Mouse (Mus musculus) heart, adult 2 months (tissue): ENCODE results near the gene Lrrc75b. TPM values are rescaled to one million over a fixed set of nuclear protein-coding genes. Genes with fewer than 3 reads are reported as not detected.

Experiments
- DNase-seq, 2 experiments: peaks; one replicate each; pipeline ENCODE4 v3.0.0; 2021
- H3K27ac ChIP-seq: fragments of 200-600 bp; 2 replicates; pipeline ENCODE4 v1.8.1; 2022
- H3K27me3 ChIP-seq: fragments of 200-500 bp; 2 replicates; pipeline ENCODE4 v1.6.1; 2012; ENCODE audit warnings: mild to moderate bottlenecking, low read length, inconsistent platforms, mixed read lengths; ENCODE audit not compliant: control insufficient read depth, insufficient read depth
- H3K36me3 ChIP-seq: fragments of 200-500 bp; 2 replicates; pipeline ENCODE4 v1.6.1; 2012; ENCODE audit warnings: low read length, inconsistent platforms; ENCODE audit not compliant: control insufficient read depth, insufficient read depth
- H3K4me1 ChIP-seq: fragments of 200-500 bp; 2 replicates; pipeline ENCODE4 v1.6.1; 2011; ENCODE audit warnings: low read length; ENCODE audit not compliant: control insufficient read depth, insufficient read depth
- H3K4me3 ChIP-seq: fragments of 200-600 bp; 2 replicates; pipeline ENCODE4 v1.8.1; 2022
- H3K79me2 ChIP-seq: fragments of 200-500 bp; replicated peaks from 2 replicates; pipeline ENCODE4 v1.6.1; 2012; ENCODE audit warnings: mild to moderate bottlenecking, inconsistent platforms, low read length, moderate library complexity, mixed read lengths; ENCODE audit not compliant: control insufficient read depth, insufficient read depth
- H3K9ac ChIP-seq: fragments of 200-500 bp; 2 replicates; pipeline ENCODE4 v1.6.1; 2012; ENCODE audit warnings: low read depth, mild to moderate bottlenecking, control low read depth, inconsistent platforms, low read length, mixed read lengths
- CTCF ChIP-seq: fragments of 200-600 bp; IDR thresholded peaks from 2 replicates; pipeline ENCODE4 v1.8.1; 2022; ENCODE audit warnings: antibody characterized with exemption, mild to moderate bottlenecking, moderate library complexity
- EP300 ChIP-seq: fragments of 200-500 bp; IDR thresholded peaks from 2 replicates; pipeline ENCODE4 v1.6.1; 2011; ENCODE audit warnings: low read depth, low read length, control low read depth; ENCODE audit not compliant: insufficient read depth
- POLR2A ChIP-seq: fragments of 200-500 bp; IDR thresholded peaks from 2 replicates; pipeline ENCODE4 v1.6.1; 2011; ENCODE audit warnings: mild to moderate bottlenecking, low read depth, low read length, control low read depth; ENCODE audit not compliant: insufficient read depth
- WGBS: fragments of 180-500 bp; shearing (Covaris S2); methylation state at CpG from one replicate; pipeline ENCODE4 v1.1.7; 2018; 5-methylcytosine and 5-hydroxymethylcytosine counted together
- intact Hi-C: fragments of 180-260 bp; cut with DNase I; formaldehyde crosslinking; loops from one replicate; pipeline ENCODE4 v1.15.1; 2025
- polyA plus RNA-seq: library from polyadenylated mRNA; depleted of rRNA; stranded (reverse); fragments of >200 nt; gene quantifications from 2 replicates; pipeline ENCODE4 v1.2.3, GENCODE M21; 2012
- total RNA-seq, 2 experiments: library from RNA; stranded (reverse); gene quantifications; 2 replicates each; pipeline ENCODE4 v1.2.3; 2021

Lrrc75b gene
- total and polyA plus RNA-seq, 3 experiments, result 0.66 to 1.00 (median 0.84) TPM

DNA sequence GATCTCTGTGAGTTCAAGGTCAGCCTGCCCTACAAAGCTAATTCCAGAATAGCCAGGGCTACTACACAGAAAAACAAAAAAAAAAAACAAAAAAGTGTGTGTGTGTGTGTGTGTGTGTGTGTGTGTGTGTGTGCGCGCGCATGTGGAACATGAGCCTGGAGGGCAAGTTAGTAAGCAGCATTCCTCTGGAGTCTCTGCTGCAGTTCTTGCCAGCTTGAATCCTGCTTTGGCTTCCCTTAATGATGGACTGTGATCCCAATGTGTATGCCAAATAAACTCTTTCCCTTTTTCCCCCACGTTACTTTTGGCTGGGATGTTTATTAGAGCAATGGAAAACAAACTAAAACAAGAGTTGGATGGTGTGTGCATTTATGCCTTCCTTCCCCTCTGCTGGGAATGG, 38.5 kb downstream of the Lrrc75b start:
- H3K9ac ChIP-seq, result no peak overlapping the region
- TF ChIP-seq EP300, result no peak
- no peak for TF ChIP-seq CTCF
- TF ChIP-seq POLR2A, result no peak
- WGBS, result 65% methylated on average over 4 of the region's 4 CpGs
- intact Hi-C loops, result no loop called here
- no peaks in the 10 kb centered on the region for H3K27me3 ChIP-seq
- no peak for DNase-seq
- no peak overlapping the region for H3K4me3 ChIP-seq
- H3K4me1 ChIP-seq, result peaks cover 4% of the 10 kb centered on the region
- peaks cover 4% of the 10 kb centered on the region; the same call in 1 of the 2 replicates for H3K79me2 ChIP-seq
- H3K27ac ChIP-seq, result no peak overlapping the region
- peaks cover 21% of the 10 kb centered on the region for H3K36me3 ChIP-seq

- Histone ChIP-seq H3K4me1 (peaks cover 13% of the 10 kb centered on the region), H3K27me3 (no peaks in the 10 kb centered on the region), H3K36me3 (peaks cover 21% of the 10 kb centered on the region), H3K4me3 (no peak overlapping the region), H3K9ac (no peak overlapping the region), H3K79me2 (peaks cover 1% of the 10 kb centered on the region; the same call in 1 of the 2 replicates), H3K27ac (no peak overlapping the region)
- no peak for TF ChIP-seq EP300
- no peak for TF ChIP-seq POLR2A
- TF ChIP-seq CTCF, result no peak
- WGBS, result 81% methylated on average over 5 of the region's 5 CpGs
- no peak for DNase-seq
- intact Hi-C loops, result no loop called here
These were observed 39.5 kb downstream of the Lrrc75b start for GRCm38 (mm10) chr10:75520581-75520980.

DNA sequence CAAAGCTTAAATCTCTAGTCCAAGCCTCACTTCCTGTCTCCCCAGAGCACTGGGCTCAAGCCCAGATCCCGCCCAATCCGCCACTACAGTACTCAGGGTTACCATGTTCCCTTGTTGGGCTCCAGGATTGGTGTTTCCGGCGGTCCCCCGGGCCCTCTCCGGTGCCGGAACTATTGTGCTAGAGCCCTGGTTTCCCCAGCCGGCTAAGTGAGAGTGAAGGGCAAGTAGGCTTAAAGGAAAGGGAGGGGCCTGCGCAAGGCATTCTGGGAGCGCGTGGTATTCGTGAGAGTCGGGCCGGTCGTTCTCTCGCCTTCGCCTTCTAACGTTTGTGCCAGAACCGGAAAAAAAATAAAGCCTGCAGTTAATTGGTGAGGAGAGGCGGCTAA, 42.4 kb downstream of the Lrrc75b start, which contains the start of gene Gucd1:
Gene Gucd1 (minus strand): TSS at position 215 of the 386 bp plus-strand sequence.
- H3K4me1 ChIP-seq, result peaks cover 15% of the 10 kb centered on the region
- intact Hi-C loops, result loop anchor here (2.0 kb wide), 1 partner anchor 305 kb away; the partner anchor contains the start of gene Specc1l
- H3K27ac ChIP-seq, result peak within 1 kb of the TSS; percentile 99
- H3K9ac ChIP-seq, result peak within 1 kb of the TSS; percentile 97
- peak; percentile 97 to 98 for DNase-seq
- H3K36me3 ChIP-seq, result peaks cover 9% of the 10 kb centered on the region
- no peaks in the 10 kb centered on the region for H3K27me3 ChIP-seq
- TF ChIP-seq EP300 (peak; percentile 55; the same call in 1 of the 2 replicates), CTCF (no peak), POLR2A (peak; percentile 78; the same call in 1 of the 2 replicates)
- peaks cover 1% of the 10 kb centered on the region; the same call in 1 of the 2 replicates for H3K79me2 ChIP-seq
- peak within 1 kb of the TSS; percentile 98 for H3K4me3 ChIP-seq
- WGBS, result under 1% methylated on average over 20 of the region's 20 CpGs

GRCm38 (mm10) chr10:75517073-75517757, 42.9 kb downstream of the Lrrc75b start, which contains the start of gene Snrpd3:
Snrpd3 (plus strand) TSS chr10:75517551.
- intact Hi-C loops, result loop anchor here (2.0 kb wide), 1 partner anchor 304 kb away; the partner anchor contains the start of gene Specc1l
- Histone ChIP-seq H3K4me1 (peaks cover 15% of the 10 kb centered on the region), H3K9ac (peak within 1 kb of the TSS; percentile 97), H3K4me3 (peak within 1 kb of the TSS; percentile 98), H3K27ac (peak within 1 kb of the TSS; percentile 99), H3K36me3 (peaks cover 9% of the 10 kb centered on the region), H3K27me3 (no peaks in the 10 kb centered on the region), H3K79me2 (peaks cover 1% of the 10 kb centered on the region; the same call in 1 of the 2 replicates)
- peak; percentile 69 for TF ChIP-seq POLR2A
- TF ChIP-seq EP300, result no peak
- no peak for TF ChIP-seq CTCF
- peak; percentile 92 to 97 for DNase-seq
- under 1% methylated on average over 51 of the region's 52 CpGs for WGBS

DNA sequence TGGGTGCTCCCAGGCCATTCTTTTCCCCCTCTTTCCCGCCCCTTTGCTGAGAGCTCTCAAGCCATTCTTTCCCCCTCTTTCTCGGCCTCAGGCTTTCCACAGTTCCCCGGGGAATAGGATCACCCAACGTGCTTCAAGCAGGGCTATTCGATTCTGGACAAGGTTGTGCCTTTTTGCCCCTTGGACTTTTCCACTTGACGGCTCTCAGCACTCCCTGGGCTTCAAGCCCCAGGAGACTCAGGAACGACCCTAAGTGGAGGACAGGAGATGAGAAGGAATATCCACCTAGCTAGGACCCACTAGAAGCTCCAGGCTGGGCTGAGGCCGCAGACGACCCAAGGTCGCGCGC, 43.4 kb downstream of the Lrrc75b start:
- intact Hi-C loops, result loop anchor here (2.0 kb wide), 1 partner anchor 304 kb away; the partner anchor contains the start of gene Specc1l
- DNase-seq, result no peak
- 0% methylated on average over 12 of the region's 12 CpGs for WGBS
- Histone ChIP-seq H3K36me3 (peaks cover 9% of the 10 kb centered on the region), H3K4me3 (peak overlapping the region; percentile 98), H3K9ac (peak overlapping the region; percentile 97), H3K79me2 (peaks cover 1% of the 10 kb centered on the region; the same call in 1 of the 2 replicates), H3K4me1 (peaks cover 15% of the 10 kb centered on the region), H3K27me3 (no peaks in the 10 kb centered on the region), H3K27ac (peak overlapping the region; percentile 99)
- TF ChIP-seq CTCF, result no peak
- 0 out of 2 replicates have a peak, but pooled peaks have one; percentile 2 for TF ChIP-seq EP300

GRCm38 (mm10) chr10:75516038-75516723, 43.9 kb downstream of the Lrrc75b start:
- Histone ChIP-seq H3K27me3 (no peaks in the 10 kb centered on the region), H3K36me3 (peaks cover 6% of the 10 kb centered on the region), H3K27ac (peak overlapping the region; percentile 99), H3K9ac (peak overlapping the region; percentile 97), H3K4me1 (peaks cover 14% of the 10 kb centered on the region), H3K4me3 (peak overlapping the region; percentile 98), H3K79me2 (peaks cover 1% of the 10 kb centered on the region; the same call in 1 of the 2 replicates)
- 18% methylated on average over 8 of the region's 8 CpGs for WGBS
- no peak for TF ChIP-seq EP300
- TF ChIP-seq CTCF, result no peak
- no peak for TF ChIP-seq POLR2A
- DNase-seq, result no peak
- intact Hi-C loops, result loop anchor here (2.0 kb wide), 1 partner anchor 303 kb away; the partner anchor contains the start of gene Specc1l
